Mouse (Mus musculus) mammary gland, adult 2 months (tissue): Measurements from ENCODE around the gene Cdk15. TPM values are rescaled to one million over a fixed set of nuclear protein-coding genes. Genes with fewer than 3 reads are reported as not detected.

Experiments used
- polyA plus RNA-seq: library from polyadenylated mRNA; depleted of rRNA; stranded (reverse); fragments of >200 nt; gene quantifications from 2 replicates; pipeline ENCODE4 v1.2.3, GENCODE M21; 2012; ENCODE audit warnings: low replicate concordance; rRNA removed

Cdk15 gene
- 0.24 and 0.89 TPM in 2 replicates for polyA plus RNA-seq

DNA sequence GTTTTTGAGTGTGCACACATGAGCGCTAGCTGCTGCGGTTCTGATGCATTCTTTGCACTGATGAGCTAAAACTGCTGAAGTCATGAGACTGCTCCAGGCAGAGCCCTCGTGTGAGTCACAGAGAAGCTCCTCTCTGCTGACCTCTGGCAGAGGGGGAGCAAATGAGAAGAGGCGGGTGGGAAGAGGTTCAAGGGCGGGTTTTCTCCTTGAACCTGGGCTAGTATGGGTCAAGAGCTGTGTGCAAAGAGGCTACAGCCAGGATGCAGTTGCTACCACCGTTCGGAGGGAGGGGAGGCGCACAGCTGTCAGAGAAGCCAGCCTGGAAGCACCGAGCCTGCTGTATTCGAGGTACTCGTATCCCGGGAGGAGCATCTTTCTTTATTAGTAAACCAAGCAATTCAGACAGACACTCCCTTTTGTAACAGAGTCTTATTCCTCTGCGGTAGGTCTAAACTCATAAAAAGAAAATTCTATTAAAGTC is at the start of gene Cdk15:
Cdk15 (plus strand) TSS at position 156 of the 481 bp plus-strand sequence.

GRCm38 (mm10) chr1:59236856-59237441 is 19.8 kb upstream of the Cdk15 start, which contains the start of gene Als2:
Als2 (minus strand) TSS chr1:59237231.

Other genes starting within 250 kb of the Cdk15 start
- gene C2cd6, start 162.0 kb upstream of the Cdk15 start, polyA plus RNA-seq: not detected in 2 replicates
- gene Tmem237, start 136.5 kb upstream of the Cdk15 start, polyA plus RNA-seq: 2.0 and 5.5 TPM in 2 replicates
- 1.4 and 1.7 TPM in 2 replicates for gene Mpp4, start 93.5 kb upstream of the Cdk15 start, polyA plus RNA-seq
- gene Als2, start 19.7 kb upstream of the Cdk15 start, polyA plus RNA-seq: 4.6 and 5.6 TPM in 2 replicates
- 25.7 and 40.3 TPM in 2 replicates for gene Fzd7, start 225.5 kb downstream of the Cdk15 start, polyA plus RNA-seq